Mouse (Mus musculus) right cerebral cortex, postnatal 10 days (tissue): Measurements from ENCODE around the gene Agbl4.

ENCODE experiments used
- DNase-seq, 2 experiments: peaks; one replicate each; pipeline ENCODE4 v3.0.0; 2021; ENCODE audit warnings: low spot score in 2 of 2

The Agbl4 gene

GRCm38 (mm10) chr4:111383101-111383500 is 985.6 kb downstream of the Agbl4 start:
- no peak for DNase-seq

DNA sequence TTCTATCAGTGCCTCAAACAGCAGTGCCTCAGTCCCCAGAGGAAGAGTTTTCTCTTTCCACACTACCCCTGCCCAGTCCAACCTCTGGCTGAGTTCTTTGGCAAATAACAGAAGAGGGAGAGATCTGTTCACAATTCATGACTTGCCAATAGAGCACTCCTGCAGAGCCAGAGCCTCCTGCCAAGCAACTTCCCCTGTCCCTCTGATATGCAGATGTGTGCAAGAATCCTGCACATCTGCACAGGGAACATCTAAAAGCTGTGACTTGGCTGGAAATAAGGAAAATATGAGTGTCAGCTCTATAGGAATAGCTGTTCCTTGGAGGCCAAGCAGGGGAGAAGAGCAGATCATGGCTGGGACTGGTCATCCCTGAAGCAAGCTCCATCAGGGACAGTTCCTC is 993.3 kb downstream of the Agbl4 start:
- DNase-seq, result no peak

DNA sequence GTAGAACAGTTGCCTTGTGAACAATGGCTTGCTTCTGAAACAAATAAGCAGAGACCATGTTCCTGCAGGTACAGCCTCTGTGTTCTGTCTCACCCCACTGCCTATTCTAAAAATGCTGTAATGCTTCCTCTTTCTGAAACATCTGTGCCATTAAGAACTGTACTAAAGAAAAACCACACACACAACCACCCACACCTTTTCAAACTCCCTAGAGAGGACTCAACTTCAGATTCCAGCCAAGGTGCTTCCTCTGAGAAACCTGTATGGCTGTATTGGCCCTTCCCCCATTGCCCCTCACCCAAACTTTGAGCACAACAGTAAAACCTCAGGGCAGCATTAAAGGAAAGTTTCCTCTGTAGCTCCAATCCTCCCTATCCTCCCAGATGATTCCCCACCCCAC is 1002.3 kb downstream of the Agbl4 start:
- DNase-seq, result no peak

DNA sequence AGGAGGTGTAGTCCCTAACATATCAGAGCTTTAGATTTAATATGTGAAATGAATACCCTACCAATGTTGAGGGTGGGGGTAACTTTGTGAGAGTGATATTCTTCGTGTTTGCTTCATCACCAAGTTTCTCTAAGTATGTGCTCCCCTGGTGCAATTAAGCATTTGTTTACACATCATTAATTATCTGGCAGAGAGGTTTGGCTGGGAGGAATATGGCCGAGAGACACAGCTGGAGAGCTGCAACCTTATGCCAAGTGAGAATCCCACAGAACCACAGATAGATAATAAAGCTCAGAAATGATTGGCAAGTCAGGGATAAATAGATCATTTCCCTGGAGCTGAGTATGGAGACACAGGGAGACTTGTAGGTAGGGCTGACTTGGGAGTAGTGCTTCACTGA is 1003.2 kb downstream of the Agbl4 start:
- DNase-seq, result no peak

DNA sequence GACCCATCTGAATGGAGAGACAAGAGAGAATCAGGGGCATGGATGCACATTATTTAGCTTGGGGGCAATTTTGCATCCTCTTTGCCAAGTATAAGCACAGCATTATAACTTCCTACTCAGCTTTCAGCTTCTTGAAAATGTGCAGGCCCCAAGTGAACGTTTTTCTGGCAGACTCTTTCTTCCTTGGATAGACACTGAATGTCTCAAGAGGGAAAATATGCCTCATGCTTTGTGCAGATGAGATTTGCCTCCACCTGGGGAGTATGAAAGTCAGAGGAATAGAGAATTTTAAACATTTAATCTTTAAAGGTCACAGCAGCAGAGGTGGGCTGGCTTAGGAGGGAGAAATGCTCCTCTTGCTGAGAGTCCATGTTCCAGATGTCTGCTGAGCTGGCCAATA is 1005.8 kb downstream of the Agbl4 start:
- no peak for DNase-seq

DNA sequence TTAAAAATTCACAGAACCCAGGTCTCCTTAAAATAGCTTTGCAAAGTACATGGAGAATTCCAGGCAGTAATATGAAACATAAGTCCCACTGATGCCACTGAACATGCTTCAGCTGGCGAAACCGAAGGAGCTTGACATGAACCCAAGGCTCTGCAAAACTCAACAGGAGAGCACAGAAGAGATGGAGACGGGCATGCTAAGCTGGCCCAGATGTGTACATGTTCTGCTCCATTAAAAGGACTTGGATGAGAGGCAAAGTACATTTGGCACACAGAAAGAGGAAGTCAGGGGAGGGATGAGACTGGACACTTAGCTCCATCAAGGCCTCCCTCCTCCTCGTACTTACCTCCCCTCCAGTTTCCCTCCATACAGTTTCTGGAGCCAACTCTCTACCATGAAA is 1013.3 kb downstream of the Agbl4 start:
- no peak for DNase-seq

- DNase-seq, result peak; percentile 41 to 52
Measured at GRCm38 (mm10) chr4:111414399-111414798, 1016.9 kb downstream of the Agbl4 start.

GRCm38 (mm10) chr4:111414818-111415488 is 1017.5 kb downstream of the Agbl4 start, which contains the start of gene Bend5:
TSS of gene Bend5 (plus strand) at chr4:111415006.
- DNase-seq, result peak; percentile 87

GRCm38 (mm10) chr4:111416126-111416525 is 1018.7 kb downstream of the Agbl4 start:
- DNase-seq, result no peak

- no peak for DNase-seq
Measured at GRCm38 (mm10) chr4:111416551-111416950, 1019.1 kb downstream of the Agbl4 start.

DNA sequence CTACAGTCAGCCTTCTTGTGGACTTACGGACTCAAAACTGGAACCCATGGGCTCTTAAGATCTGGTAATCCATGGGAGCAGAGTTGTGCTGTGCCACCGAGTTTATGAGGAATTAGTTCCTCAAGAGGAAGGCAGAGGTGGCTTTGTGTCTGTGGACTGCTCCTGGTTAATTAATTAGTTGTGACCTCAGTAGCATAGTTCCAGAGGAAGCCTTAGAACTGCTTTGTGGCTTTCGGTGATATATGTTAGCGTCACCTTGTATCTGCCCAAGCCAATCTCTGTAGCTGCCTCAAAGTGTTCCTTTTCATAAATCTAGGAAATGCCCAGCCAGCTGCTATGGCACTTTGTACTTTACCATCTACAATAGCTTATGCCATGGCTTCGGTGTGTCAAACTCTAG is 1020.3 kb downstream of the Agbl4 start:
- DNase-seq, result no peak

DNA sequence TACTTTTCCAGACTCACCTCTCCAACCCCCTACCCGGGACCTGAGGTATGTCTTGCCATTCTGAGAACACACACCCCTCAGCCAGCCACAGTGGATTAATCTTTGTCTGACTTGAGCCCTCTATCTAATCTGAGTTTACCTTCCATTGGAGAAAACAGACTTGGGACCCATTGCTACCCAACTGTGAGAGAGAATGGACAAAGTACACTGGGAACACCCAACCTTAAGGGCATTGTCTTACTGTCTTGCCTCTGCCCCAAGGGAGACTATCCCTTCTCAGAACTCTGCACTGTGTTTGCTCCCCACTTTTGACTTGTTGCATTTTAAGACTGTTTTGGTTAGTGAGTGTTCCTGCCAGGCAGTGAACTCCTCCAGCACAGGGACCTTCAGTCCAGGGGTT is 1022.0 kb downstream of the Agbl4 start:
- DNase-seq, result no peak

DNA sequence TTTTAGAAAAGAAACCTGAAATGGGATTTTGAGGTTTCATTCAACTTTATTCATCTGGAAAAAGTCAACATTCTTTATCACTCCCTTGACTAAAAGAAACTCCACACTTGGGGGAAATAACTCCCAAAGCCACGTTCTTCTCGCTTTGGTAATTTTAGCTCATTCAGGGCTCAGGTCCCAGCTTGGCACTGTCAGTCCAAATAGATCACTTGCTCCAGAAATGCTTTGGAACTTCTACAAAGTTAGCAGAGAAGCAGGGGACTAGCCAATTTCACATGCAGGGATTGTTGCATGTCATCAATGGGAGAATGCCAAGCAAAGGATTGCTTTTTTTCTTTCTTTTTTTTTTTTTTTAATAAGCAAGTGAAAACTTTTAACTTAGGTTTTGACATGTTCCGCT is 1022.6 kb downstream of the Agbl4 start:
- DNase-seq, result no peak

DNA sequence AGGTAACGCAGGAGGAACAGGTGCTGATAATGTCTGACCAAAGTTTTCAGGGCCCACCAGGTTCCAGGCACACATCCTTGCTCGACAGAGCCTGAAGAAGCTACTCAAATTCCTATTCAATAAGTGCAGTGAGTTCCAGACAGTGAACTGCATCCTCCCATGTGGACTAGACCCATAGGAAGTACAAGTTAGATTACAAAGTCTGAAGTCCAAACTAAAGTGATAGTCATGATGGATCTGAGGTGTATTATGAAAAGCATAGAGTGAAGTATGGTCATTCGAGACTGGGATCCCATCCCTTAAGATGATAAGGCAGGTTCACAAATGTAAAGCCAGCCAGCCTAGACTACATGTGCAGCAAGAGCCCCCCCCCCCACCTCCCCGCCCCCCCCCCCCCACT is 1023.5 kb downstream of the Agbl4 start:
- DNase-seq, result no peak

DNA sequence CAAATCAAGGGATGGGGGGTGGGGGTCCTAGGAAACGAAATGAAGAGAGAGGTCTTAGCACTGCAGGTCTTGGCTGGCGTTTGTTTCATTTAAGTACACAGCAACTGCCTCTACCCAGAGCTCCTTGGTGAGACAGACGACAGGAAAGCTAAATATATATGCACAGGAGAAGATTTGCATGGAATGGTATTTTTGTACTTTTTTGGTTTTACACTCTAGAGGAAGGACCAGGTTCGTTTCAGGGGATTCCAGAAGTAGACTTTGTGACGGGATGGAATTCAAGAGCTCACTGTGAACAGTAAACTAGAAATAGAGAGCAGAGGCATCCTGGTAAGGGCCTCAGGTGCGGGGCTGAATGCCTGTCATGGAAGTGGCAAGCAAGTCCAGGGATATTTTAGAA is 1024.3 kb downstream of the Agbl4 start:
- no peak for DNase-seq

DNA sequence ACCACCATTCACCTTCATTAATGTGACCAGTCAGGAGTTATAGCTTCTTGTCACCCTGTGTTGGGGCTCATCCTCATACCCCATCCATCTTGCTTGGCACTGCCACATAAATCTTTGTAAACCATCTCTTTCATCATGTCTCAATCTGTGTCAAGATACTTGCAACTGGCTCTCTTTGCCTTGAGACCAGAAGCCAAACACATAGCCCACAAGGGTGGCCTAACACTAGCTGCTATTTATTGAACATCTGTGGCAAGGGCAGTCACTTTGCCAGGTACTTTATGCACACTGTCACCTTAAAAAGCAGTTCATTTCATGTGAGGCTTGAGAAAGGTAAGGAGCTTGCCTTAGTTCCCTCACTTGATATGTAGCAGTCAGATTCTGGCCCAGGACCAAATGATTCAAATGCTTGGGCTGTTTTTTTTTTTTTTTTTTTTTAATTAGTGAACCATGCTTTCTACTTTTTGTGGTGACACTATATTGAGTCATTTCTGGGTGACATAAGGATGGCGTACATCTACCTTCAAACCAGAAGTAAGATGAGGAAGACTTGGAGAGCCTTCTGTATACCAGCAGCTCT is 1027.0 kb downstream of the Agbl4 start:
- no peak for DNase-seq

GRCm38 (mm10) chr4:111425170-111425569 is 1027.7 kb downstream of the Agbl4 start:
- DNase-seq, result no peak

DNA sequence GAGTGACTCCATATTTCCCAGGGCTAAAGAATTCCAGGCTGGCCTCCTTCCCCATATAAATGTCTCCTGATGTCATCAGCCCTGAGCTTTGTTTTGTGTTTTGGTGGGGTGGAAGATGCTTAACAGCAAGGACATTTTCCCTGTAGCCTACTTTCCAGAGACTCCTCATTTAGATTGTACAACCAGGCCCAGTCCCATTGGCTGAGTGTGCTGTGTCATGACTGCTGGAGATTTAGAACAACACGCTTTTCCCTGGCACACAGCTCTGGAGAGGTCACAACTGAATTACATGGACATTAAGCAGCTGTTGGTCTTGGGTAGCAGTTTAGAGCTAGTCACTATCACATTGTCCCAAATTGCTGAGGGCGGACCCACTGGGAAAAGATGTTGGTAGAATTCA is 1033.7 kb downstream of the Agbl4 start:
- DNase-seq, result peak in 1 of 2 experiments; percentile 20

DNA sequence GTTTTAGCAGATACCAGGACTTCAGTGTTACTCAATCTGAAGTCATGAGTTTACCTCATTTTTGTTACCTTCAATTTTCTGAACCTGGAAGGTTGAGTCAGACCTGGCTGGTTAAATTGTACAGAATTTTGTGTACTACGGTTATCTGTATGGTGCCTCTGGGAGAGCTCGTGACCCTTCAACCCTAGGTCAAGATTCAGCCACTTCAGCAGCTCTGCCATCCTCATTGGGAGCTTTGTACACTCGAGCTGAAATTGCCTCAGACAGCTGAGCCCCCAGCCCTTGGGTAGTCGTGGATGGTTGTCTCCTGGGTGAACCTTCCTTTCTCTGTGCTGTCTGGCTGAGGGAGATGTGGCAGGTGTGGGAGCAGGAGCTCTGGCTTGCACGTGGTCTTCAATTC is 1034.6 kb downstream of the Agbl4 start:
- DNase-seq, result no peak

DNA sequence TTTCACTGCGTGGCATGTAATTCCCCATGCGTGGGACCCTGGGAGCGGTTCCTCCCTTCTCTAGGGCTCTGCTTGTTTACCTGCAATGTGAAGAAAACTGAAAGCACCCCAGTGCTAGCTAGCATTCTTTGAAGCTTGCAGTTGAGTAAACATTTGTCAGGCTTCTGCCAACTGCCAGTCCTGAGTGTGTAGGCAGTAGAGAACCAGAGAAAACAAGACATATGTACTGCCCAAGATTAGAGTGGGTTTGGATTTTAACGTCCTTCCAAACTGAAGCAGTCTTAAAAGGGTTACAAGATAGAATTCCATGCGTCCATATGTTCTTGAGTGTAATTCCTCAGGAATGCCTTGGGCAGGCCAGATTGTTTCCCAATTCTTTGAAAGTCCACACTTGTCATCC is 1035.0 kb downstream of the Agbl4 start:
- DNase-seq, result peak in 1 of 2 experiments; percentile 42

- no peak for DNase-seq
Measured at GRCm38 (mm10) chr4:111441709-111442108, 1044.2 kb downstream of the Agbl4 start.

DNA sequence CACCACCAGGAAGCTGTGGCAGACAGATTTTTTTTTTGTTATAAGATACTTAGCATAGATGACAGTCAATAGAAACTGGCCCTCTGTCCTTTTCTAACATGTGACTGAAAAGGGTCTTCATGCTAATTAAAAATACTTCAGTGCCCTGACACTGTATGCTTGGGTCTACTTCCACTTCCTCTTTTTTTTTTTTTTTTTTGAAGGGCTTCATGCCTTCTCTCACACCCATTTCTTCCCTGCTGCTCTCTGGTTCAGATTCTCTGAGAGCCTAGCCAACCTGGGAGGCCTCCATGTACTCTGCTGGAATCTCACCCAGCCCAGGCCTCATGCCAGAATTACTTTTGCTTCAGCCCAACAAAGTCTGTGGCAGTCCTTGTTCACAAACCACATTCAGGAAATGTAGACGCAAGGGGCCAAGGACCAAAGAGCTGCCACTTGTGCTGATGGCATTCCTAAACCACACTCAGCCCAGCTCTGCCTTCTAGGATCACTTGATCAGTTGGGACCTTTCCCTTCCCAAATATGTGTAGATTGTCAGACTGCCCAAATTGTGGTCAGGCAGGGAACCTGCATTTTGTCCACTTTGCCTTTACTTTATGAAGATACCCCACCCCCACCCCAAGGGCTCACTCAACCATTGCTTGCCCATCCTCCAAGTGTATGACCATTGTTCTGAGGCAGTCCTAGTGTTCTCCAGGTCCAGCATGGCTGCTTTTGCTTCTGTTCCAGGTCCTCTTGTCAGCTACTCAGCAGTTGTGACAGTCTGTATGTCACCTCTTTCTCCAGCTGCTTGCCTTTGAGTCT is 1045.2 kb downstream of the Agbl4 start:
- peak; percentile 75 to 81 for DNase-seq
